Mouse (Mus musculus) heart, adult 8-10 months (tissue): ENCODE data around the gene Gnpat. TPM values are rescaled to one million over a fixed set of nuclear protein-coding genes. Genes with fewer than 3 reads are reported as not detected.

ENCODE experiments used
- DNase-seq: peaks from one replicate; pipeline ENCODE4 v3.0.0; 2022; ENCODE audit warnings: low spot score
- total RNA-seq, 4 experiments: library from RNA; stranded (reverse); gene quantifications; 2 replicates each; pipeline ENCODE4 v1.2.4; 2022

The Gnpat gene
- 100 to 1,000 TPM; 184 to 202 (median 188) TPM for total RNA-seq

DNA sequence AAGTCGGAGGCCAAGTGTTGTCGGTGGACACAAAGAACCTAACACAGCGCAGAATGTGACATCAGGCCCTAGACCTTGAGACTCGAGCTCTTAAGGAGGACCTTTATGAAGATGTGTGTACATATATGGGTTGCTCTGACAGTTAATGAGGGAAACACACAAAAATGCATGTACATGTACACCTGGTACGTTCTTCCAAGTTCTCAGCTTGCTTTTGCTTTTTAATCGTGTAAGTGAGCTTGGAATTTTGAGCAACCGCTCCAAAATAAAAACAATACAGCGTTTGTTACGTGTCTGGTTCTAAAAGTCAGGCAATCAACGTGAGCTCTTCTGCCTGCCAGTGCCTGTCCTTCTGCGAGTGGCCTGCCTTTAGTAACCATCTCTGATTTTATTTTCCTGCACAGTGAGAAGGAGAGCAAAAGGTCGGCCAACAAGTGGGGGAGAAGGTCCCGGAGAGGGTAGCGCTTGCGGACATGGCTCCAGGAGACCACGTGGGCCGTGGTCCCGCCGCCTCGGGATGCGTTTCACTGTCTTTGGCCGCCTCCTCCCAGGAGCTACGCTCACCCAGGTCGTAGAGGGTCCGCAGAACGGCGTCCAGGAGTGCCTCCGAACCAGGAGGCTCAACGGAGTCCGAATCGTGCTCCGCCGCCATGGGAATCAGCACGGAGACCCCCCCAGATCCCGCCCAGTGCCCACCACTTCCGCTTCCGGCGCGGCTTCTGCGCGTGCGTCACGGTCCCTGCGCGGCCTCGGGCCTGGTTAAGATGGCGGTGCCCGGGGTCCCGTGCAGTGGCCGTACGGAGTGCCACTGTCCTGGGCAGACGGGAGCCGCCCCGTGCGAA is at the start of gene Gnpat, which contains the start of gene 2810004N23Rik:
Gene Gnpat (plus strand): TSS at position 713 of the 842 bp plus-strand sequence.
Gene 2810004N23Rik (minus strand): TSS at position 800 of the 842 bp plus-strand sequence.
- DNase-seq, result peak; percentile 93

GRCm38 (mm10) chr8:124813326-124813725 is 49.5 kb upstream of the Gnpat start:
- DNase-seq, result no peak

- no peak for DNase-seq
These were observed 47.0 kb upstream of the Gnpat start for GRCm38 (mm10) chr8:124815870-124816269.

GRCm38 (mm10) chr8:124816866-124817265 is 46.0 kb upstream of the Gnpat start:
- DNase-seq, result no peak

- no peak for DNase-seq
These were observed 45.5 kb upstream of the Gnpat start for GRCm38 (mm10) chr8:124817361-124817760.

GRCm38 (mm10) chr8:124819612-124820115 is 43.2 kb upstream of the Gnpat start:
- no peak for DNase-seq

DNA sequence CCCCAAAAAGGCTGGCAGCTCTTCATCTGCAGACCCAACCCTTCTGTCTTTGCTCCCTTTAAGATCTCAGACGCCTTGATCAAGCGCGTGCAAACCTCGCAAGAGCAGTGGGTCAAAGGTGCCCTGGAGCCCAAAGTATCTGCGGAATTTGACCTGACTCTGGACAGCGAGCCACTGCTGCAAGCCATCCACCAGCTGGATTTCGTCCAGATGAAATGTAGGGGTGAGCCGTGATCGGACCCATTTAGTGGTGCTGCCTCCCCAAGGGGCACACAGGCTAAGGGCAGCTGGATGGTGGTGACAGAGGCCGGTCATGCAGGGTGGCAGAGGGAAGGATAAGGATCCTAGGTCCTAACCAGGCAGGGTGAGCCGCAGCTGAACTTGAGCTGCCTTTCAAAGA is 42.7 kb upstream of the Gnpat start:
- no peak for DNase-seq

DNA sequence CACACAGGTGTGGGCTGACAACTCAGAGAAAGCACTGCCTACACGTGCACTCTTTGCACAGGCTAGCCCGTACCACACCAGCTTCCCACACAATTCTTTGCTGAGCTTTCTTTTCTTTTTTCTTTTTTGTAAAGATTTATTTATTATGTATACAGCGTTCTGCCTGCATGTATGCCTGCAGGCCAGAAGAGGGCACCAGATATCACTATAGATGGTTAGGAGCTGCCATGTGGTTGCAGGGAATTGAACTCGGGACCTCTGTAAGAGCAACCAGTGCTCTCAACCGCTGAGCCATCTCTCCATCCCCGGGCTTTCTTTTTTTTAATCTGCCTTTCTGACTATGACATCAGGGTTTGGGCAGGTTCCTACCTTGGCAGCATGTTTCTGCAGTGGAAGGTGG is 39.3 kb upstream of the Gnpat start:
- no peak for DNase-seq

GRCm38 (mm10) chr8:124826658-124827057 is 36.2 kb upstream of the Gnpat start:
- peak; percentile 29 for DNase-seq

DNA sequence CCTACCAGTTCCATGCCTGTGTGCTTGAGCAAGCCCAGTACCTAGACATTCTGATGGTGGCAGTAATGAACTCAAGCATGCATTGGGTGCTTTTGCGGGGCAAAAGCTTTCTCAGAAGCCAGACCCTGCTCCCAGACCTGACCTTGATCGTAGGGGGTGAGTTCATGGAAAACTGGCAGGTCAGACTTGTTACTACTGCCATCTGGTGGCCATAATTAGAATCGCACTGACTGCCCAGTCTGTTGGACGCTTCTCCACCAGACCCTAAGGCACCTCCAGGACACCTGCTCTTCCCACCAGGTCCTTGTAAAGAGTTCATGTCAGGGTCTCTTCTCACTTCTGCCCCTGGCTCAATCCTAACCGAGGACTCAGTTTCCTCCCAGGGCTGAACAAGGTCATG is 35.4 kb upstream of the Gnpat start:
- peak; percentile 57 for DNase-seq

DNA sequence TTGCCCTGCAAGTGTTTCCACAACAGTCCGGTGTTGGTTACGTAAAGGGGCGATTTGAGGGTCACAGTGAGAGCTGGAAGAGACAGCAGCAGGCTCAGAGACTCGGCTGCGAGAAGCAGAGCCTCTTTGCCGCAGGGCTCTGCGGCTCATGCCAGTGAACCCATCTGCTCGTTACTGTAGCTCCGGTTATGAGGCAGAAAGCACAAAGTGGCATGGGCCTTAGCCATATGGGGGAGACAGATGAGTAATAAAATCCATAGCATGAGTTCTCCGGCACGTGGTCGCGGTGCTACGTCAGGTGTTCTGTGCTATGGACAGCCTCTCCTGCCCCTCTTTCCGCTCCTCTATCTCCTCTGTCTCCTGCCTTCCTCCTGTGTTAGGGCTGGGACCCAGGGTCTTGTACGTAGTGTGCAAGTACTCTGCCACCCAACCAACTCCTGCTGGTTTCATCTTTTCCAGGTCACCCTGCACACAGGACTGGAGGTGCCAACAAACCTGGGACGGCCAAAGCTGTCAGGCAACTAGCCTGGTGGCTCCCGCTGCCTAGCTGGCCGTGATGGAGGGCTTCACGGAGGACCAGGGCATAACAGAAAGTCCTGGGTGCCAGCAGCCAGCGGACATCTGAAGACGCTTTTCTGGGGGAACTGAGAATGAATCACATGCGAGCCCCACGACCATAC is 34.1 kb upstream of the Gnpat start:
- DNase-seq, result no peak

DNA sequence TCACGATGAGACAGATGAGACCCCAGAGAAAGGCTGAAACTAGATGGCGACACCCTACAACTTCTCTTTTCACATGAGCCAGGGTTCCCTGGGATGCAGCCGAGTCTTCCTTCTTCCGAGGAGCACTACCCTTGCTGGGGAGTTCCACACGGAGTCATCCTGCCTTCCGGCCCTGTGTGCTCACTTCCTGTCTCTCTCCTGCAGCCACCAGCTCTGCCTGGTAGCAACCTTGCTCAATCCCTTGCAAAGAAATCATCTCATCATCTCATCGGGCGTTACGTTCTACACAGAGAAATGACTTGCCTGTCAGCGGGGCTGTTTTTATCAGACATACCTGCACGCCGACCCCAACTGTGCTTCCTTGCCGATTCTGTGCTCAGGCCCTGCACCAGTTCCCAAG is 32.8 kb upstream of the Gnpat start:
- DNase-seq, result no peak

DNA sequence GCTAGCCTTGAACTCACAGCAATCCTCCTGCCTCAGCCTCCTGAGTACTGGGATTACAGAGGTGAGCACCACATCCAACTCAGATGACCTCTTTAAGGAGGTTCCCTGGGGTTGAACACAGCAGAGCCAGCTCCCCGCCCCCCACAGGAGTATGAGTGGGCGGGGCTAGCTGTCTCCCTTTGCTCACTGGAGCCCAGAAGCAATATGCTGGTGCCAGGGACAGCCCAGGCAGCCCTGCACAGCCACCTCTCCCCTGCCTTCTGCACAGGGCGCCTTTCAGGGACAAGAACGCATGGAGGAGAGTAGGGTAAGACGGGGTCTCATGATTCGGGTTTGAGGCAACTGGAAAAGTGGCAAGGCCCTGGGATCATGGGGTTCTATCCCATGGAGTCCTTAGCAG is 31.3 kb upstream of the Gnpat start:
- no peak for DNase-seq

- peak; percentile 22 for DNase-seq
These were observed 30.9 kb upstream of the Gnpat start for GRCm38 (mm10) chr8:124831941-124832340.

DNA sequence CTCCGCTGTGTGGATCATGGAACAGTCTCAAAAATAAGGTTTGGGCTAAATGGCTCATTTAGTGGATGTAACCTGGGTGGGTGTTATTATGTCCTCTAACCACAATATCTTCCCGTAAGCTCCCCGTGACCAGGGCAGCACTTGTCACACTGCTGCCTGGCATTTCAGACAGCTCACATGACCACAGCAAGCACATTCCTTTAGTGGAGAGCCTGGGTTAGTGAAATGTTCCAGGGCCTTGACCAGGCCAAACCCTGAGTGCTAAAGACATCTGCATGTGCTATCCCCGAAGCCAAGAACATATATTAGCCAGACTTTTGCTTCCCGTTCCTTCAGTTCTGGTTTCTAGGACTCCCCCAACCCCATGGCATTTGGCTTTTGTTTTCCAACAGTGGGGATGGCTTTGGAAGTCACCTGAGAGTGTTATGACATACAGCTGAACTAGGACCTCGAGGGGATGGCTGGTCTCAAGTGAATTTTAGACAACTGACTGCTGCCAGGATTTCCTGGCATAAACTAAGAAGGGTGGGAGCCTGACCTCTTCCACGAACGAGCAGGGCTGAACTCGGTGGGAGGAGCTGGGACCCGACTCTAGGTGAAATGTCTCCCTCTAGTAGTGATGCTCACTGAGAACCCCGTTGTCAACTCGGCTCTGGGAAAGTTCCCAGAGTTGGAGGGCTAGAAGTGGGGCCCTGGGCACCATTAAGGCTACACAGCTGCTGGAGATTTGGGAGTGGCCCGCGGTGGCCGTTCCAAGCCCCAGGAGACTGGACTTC is 29.2 kb upstream of the Gnpat start:
- DNase-seq, result peak; percentile 58

DNA sequence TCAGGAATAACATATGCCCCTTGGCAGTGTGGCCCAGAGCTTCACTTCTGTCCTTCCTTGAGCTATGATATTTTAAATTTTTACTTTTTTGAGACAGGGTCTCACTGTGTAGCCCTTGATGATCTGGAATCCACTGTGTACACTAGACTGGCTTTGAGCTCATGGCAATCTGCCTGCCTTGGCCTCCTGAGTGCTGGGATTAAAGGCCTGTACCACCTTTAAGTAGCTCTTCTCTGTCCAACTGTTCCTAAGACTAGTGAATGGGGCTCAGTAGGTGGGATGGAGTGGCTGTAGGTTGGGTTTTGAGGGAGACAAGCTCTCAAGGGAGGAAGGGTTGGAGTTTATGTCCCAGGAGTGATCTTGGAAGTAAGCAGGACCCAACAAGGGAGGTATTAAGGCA is 27.0 kb upstream of the Gnpat start:
- no peak for DNase-seq

GRCm38 (mm10) chr8:124836273-124836672 is 26.6 kb upstream of the Gnpat start:
- DNase-seq, result no peak

GRCm38 (mm10) chr8:124836907-124837306 is 25.9 kb upstream of the Gnpat start:
- no peak for DNase-seq

DNA sequence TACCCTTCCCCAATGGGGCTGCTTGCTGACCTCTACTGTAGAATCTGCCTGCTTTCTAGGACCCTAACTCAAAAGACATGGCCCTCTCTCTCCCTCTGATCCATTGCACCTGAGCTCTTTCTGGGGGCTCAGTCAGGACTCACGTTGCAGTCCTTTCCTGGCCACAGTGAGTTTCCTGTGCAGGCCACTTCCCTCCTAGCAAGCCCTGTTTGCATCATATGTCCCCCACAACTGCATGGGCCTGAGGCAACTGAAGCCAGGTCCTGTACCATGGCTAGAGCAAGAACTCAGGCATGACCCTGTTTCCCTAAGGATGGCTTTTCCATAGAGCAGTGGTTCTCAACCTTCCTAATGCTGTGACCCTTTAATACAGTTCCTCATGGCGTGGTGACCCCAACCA is 24.9 kb upstream of the Gnpat start:
- DNase-seq, result no peak

GRCm38 (mm10) chr8:124839371-124839770 is 23.5 kb upstream of the Gnpat start:
- DNase-seq, result no peak

GRCm38 (mm10) chr8:124840900-124841299 is 21.9 kb upstream of the Gnpat start:
- DNase-seq, result no peak

DNA sequence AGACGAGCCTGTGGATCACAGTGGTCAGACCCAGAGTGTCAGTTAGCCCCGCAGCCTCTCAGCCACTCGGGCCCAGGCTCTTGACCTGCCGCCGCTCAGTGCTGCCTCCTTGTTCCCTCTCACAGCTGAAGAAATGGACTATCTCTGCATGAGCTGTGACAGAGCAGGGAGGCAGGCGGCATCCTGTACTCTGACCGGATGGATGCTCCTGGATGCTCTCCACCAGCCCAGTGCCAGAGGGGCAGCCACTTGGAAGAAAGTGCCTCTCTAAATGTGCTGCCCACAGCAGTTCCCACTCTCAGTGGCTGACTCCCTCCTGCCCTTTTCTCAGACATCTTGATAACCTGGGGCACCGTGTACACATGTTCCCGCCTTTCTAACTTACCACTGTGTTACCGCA is 21.1 kb upstream of the Gnpat start:
- no peak for DNase-seq
